Mouse (Mus musculus) ES-E14 (cell line): ENCODE measurements around the gene Zik1.

Source experiments
- CHD2 ChIP-seq: IDR thresholded peaks from 2 replicates; pipeline ENCODE4 v1.6.1; 2014; ENCODE audit warnings: mild to moderate bottlenecking, low read depth, low read length, inconsistent platforms
- MAFK ChIP-seq: IDR thresholded peaks from 2 replicates; pipeline ENCODE4 v1.6.1; 2014; ENCODE audit warnings: mild to moderate bottlenecking, low read depth, low read length, inconsistent platforms; ENCODE audit not compliant: insufficient read depth
- ZNF384 ChIP-seq: IDR thresholded peaks from 2 replicates; pipeline ENCODE4 v1.6.1; 2012; ENCODE audit warnings: low read depth, low read length, inconsistent platforms

- TF ChIP-seq CHD2 = no peak
- TF ChIP-seq MAFK = no peak
- no peak for TF ChIP-seq ZNF384
Measured at GRCm38 (mm10) chr7:10458166-10458565, 37.0 kb downstream of the Zik1 start.
